Mouse (Mus musculus): Measurements from ENCODE around the gene Slc9a4.
"Not testable (repeated sequence)": the region's sequence is repeated elsewhere in the genome, so short reads cannot be mapped to it uniquely, and the experiment has no call there.

Slc9a4 gene

GRCm38 (mm10) chr1:40650803-40651497 is 71.1 kb downstream of the Slc9a4 start:
- no peak for DNase-seq (ENCODE audit: low spot score)

GRCm38 (mm10) chr1:40657035-40657434 is 77.2 kb downstream of the Slc9a4 start:
- DNase-seq (ENCODE audit: low spot score): no peak

GRCm38 (mm10) chr1:40657978-40658496 is 78.2 kb downstream of the Slc9a4 start:
- DNase-seq (ENCODE audit: low spot score): no peak

GRCm38 (mm10) chr1:40659017-40659416 is 79.1 kb downstream of the Slc9a4 start:
- DNase-seq (ENCODE audit: low spot score): no peak

GRCm38 (mm10) chr1:40659496-40659895 is 79.6 kb downstream of the Slc9a4 start:
- no peak for DNase-seq (ENCODE audit: low spot score)

- DNase-seq (ENCODE audit: low spot score): no peak
These were observed 81.0 kb downstream of the Slc9a4 start for GRCm38 (mm10) chr1:40660838-40661237.

- no peak for DNase-seq (ENCODE audit: low spot score)
These were observed 85.8 kb downstream of the Slc9a4 start for GRCm38 (mm10) chr1:40665401-40666370.

GRCm38 (mm10) chr1:40667442-40667841 is 87.6 kb downstream of the Slc9a4 start:
- DNase-seq (ENCODE audit: low spot score): not testable (repeated sequence)

GRCm38 (mm10) chr1:40670025-40670424 is 90.1 kb downstream of the Slc9a4 start:
- no peak for DNase-seq (ENCODE audit: low spot score)

GRCm38 (mm10) chr1:40671490-40671889 is 91.6 kb downstream of the Slc9a4 start:
- DNase-seq (ENCODE audit: low spot score): no peak

- DNase-seq (ENCODE audit: low spot score): no peak
These were observed 97.4 kb downstream of the Slc9a4 start for GRCm38 (mm10) chr1:40677306-40677705.

All from testis, postnatal 14 days (tissue).